Mouse (Mus musculus) MEL (cell line): ENCODE measurements around the gene Vps26c. TPM values are rescaled to one million over a fixed set of nuclear protein-coding genes. Genes with fewer than 3 reads are reported as not detected.

Experiments
- DNase-seq: peaks from one replicate; pipeline ENCODE4 v3.0.0; 2011; ENCODE audit warnings: low read depth, low spot score
- H3K27ac ChIP-seq: 2 replicates; pipeline ENCODE4 v1.5.1; 2012; ENCODE audit warnings: low read depth, mild to moderate bottlenecking, control low read depth, low read length, moderate library complexity; ENCODE audit not compliant: control insufficient read depth
- H3K27me3 ChIP-seq, 2 experiments: fragments of 150-350 bp in 1 of 2; sonication (generic) in 1 of 2; 2 replicates each; pipeline ENCODE4 v1.6.1; 2012; ENCODE audit warnings: low read length in 2 of 2, mild to moderate bottlenecking in 2 of 2, improper control_type of control experiment in 1 of 2, moderate library complexity in 1 of 2; ENCODE audit not compliant: insufficient read depth in 2 of 2, control insufficient read depth in 1 of 2
- H3K36me3 ChIP-seq, 2 experiments: 2 replicates each; pipeline ENCODE4 v1.6.1; 2012 to 2014; ENCODE audit warnings: low read length in 2 of 2, improper control_type of control experiment in 1 of 2, inconsistent platforms in 1 of 2, mild to moderate bottlenecking in 1 of 2; ENCODE audit not compliant: insufficient read depth in 2 of 2, control insufficient read depth in 1 of 2
- H3K4me1 ChIP-seq, 2 experiments: fragments of 150-350 bp in 1 of 2; sonication (generic) in 1 of 2; 2 replicates each; pipeline ENCODE4 v1.6.1; 2012; ENCODE audit warnings: low read length in 2 of 2, improper control_type of control experiment in 1 of 2, mild to moderate bottlenecking in 1 of 2; ENCODE audit not compliant: insufficient read depth in 2 of 2, control insufficient read depth in 1 of 2
- H3K4me3 ChIP-seq, 2 experiments: fragments of 150-350 bp in 1 of 2; sonication (generic) in 1 of 2; 2 replicates each; pipeline ENCODE4 v1.5.1; 2012; ENCODE audit warnings: low read depth in 2 of 2, low read length in 2 of 2, mild to moderate bottlenecking in 2 of 2, moderate library complexity in 2 of 2, control low read depth in 1 of 2, improper control_type of control experiment in 1 of 2; ENCODE audit not compliant: control insufficient read depth in 1 of 2, insufficient read depth in 1 of 2
- H3K79me2 ChIP-seq: 2 replicates; pipeline ENCODE4 v1.6.1; 2012; ENCODE audit warnings: mild to moderate bottlenecking, low read length, moderate library complexity; ENCODE audit not compliant: control insufficient read depth, poor library complexity, insufficient read depth
- H3K9ac ChIP-seq: 2 replicates; pipeline ENCODE4 v1.6.1; 2012; ENCODE audit warnings: low read depth, mild to moderate bottlenecking, control low read depth, low read length, moderate library complexity; ENCODE audit not compliant: control insufficient read depth, poor library complexity, severe bottlenecking
- H3K9me3 ChIP-seq: fragments of 150-350 bp; sonication (generic); replicated peaks from 2 replicates; pipeline ENCODE4 v1.6.1; 2012; ENCODE audit warnings: mild to moderate bottlenecking, low read length, improper control_type of control experiment, moderate library complexity; ENCODE audit not compliant: insufficient read depth
- BHLHE40 ChIP-seq: IDR thresholded peaks from 2 replicates; pipeline ENCODE4 v1.6.1; 2012; ENCODE audit warnings: low read depth, mild to moderate bottlenecking, inconsistent platforms, low read length, improper control_type of control experiment, borderline replicate concordance
- ELF1 ChIP-seq: IDR thresholded peaks from 2 replicates; pipeline ENCODE4 v1.6.1; 2014; ENCODE audit warnings: low read depth, mild to moderate bottlenecking, inconsistent platforms, low read length, improper control_type of control experiment, moderate library complexity
- EP300 ChIP-seq, 2 experiments: IDR thresholded peaks; 2 replicates each; pipeline ENCODE4 v1.6.1; 2011; ENCODE audit warnings: improper control_type of control experiment in 2 of 2, low read length in 2 of 2, low read depth in 1 of 2, mild to moderate bottlenecking in 1 of 2
- JUND ChIP-seq: IDR thresholded peaks from 2 replicates; pipeline ENCODE4 v1.6.1; 2011; ENCODE audit warnings: low read depth, mild to moderate bottlenecking, improper control_type of control experiment, low read length
- MAFK ChIP-seq: IDR thresholded peaks from 2 replicates; pipeline ENCODE4 v1.6.1; 2011; ENCODE audit warnings: low read depth, mild to moderate bottlenecking, low read length, improper control_type of control experiment, borderline replicate concordance
- MAX ChIP-seq: IDR thresholded peaks from 2 replicates; pipeline ENCODE4 v1.6.1; 2011; ENCODE audit warnings: low read length, improper control_type of control experiment
- MAZ ChIP-seq: IDR thresholded peaks from 2 replicates; pipeline ENCODE4 v1.6.1; 2012; ENCODE audit warnings: low read depth, mild to moderate bottlenecking, inconsistent platforms, low read length, improper control_type of control experiment
- MEF2A ChIP-seq: IDR thresholded peaks from 2 replicates; pipeline ENCODE4 v1.6.1; 2014; ENCODE audit warnings: low read depth, mild to moderate bottlenecking, inconsistent platforms, low read length, improper control_type of control experiment; ENCODE audit not compliant: poor library complexity, insufficient replicate concordance, severe bottlenecking; ENCODE audit errors: extremely low read depth
- MXI1 ChIP-seq: IDR thresholded peaks from 2 replicates; pipeline ENCODE4 v1.6.1; 2011; ENCODE audit warnings: mild to moderate bottlenecking, low read depth, low read length, improper control_type of control experiment
- MYC ChIP-seq: IDR thresholded peaks from 2 replicates; pipeline ENCODE4 v1.6.1; 2011; ENCODE audit warnings: low read depth, mild to moderate bottlenecking, low read length, improper control_type of control experiment, moderate library complexity
- NELFE ChIP-seq: IDR thresholded peaks from 2 replicates; pipeline ENCODE4 v1.6.1; 2011; ENCODE audit warnings: low read depth, low read length, improper control_type of control experiment
- POLR2A ChIP-seq, 2 experiments: IDR thresholded peaks; 2 replicates each; pipeline ENCODE4 v1.6.1; 2011 to 2012; ENCODE audit warnings: low read length in 2 of 2, mild to moderate bottlenecking in 2 of 2, control low read depth in 1 of 2, improper control_type of control experiment in 1 of 2, low read depth in 1 of 2, moderate library complexity in 1 of 2; ENCODE audit not compliant: control insufficient read depth in 1 of 2, insufficient read depth in 1 of 2, poor library complexity in 1 of 2
- POLR2AphosphoS2 ChIP-seq: IDR thresholded peaks from 2 replicates; pipeline ENCODE4 v1.6.1; 2011; ENCODE audit warnings: low read length, improper control_type of control experiment
- POLR2AphosphoS5 ChIP-seq: IDR thresholded peaks from 2 replicates; pipeline ENCODE4 v1.6.1; 2012; ENCODE audit warnings: low read depth, borderline replicate concordance, mild to moderate bottlenecking, inconsistent platforms, low read length, moderate library complexity, mixed read lengths
- RAD21 ChIP-seq: IDR thresholded peaks from 2 replicates; pipeline ENCODE4 v1.6.1; 2011; ENCODE audit warnings: mild to moderate bottlenecking, low read depth, low read length, improper control_type of control experiment
- RCOR1 ChIP-seq: IDR thresholded peaks from 2 replicates; pipeline ENCODE4 v1.6.1; 2012; ENCODE audit warnings: low read depth, mild to moderate bottlenecking, inconsistent platforms, low read length, improper control_type of control experiment
- SIN3A ChIP-seq: IDR thresholded peaks from 2 replicates; pipeline ENCODE4 v1.6.1; 2012; ENCODE audit warnings: low read length, improper control_type of control experiment, inconsistent platforms
- SMC3 ChIP-seq: IDR thresholded peaks from 2 replicates; pipeline ENCODE4 v1.6.1; 2011; ENCODE audit warnings: low read depth, low read length, improper control_type of control experiment
- TBP ChIP-seq: IDR thresholded peaks from 2 replicates; pipeline ENCODE4 v1.8.0; 2011; ENCODE audit warnings: low read depth, low read length, improper control_type of control experiment
- TCF12 ChIP-seq: IDR thresholded peaks from 2 replicates; pipeline ENCODE4 v1.6.1; 2014; ENCODE audit warnings: low read depth, mild to moderate bottlenecking, inconsistent platforms, low read length, improper control_type of control experiment, moderate library complexity
- UBTF ChIP-seq: IDR thresholded peaks from 2 replicates; pipeline ENCODE4 v1.6.1; 2012; ENCODE audit warnings: low read depth, mild to moderate bottlenecking, inconsistent platforms, low read length, improper control_type of control experiment, moderate library complexity, borderline replicate concordance; ENCODE audit not compliant: insufficient read depth
- USF2 ChIP-seq, 2 experiments: IDR thresholded peaks; 2 replicates each; pipeline ENCODE4 v1.6.1; 2011 to 2012; ENCODE audit warnings: improper control_type of control experiment in 2 of 2, low read length in 2 of 2, borderline replicate concordance in 1 of 2, inconsistent platforms in 1 of 2, low read depth in 1 of 2, mild to moderate bottlenecking in 1 of 2; ENCODE audit not compliant: insufficient read depth in 1 of 2
- ZC3H11A ChIP-seq: IDR thresholded peaks from 2 replicates; pipeline ENCODE4 v1.6.1; 2012; ENCODE audit warnings: low read depth, mild to moderate bottlenecking, inconsistent platforms, low read length, improper control_type of control experiment
- polyA plus RNA-seq, 2 experiments: library from polyadenylated mRNA; stranded (reverse) in 1 of 2; unstranded in 1 of 2; fragments of >175 nt in 1 of 2; fragments of >200 nt in 1 of 2; gene quantifications; 2 replicates each; pipeline versions ENCODE4 v1.2.1 to v1.2.4; 2012; ENCODE audit warnings: low replicate concordance in 2 of 2, low read depth in 1 of 2; ENCODE audit not compliant: insufficient read length in 2 of 2, insufficient read depth in 1 of 2, missing spikeins in 1 of 2
- total RNA-seq: library from RNA; depleted of rRNA; stranded (reverse); fragments of 300-350 nt; gene quantifications from 2 replicates; pipeline ENCODE4 v1.2.3, GENCODE M21; 2012

The Vps26c gene
- total and polyA plus RNA-seq, 3 experiments: 20.9 to 23.7 TPM; not detected in 1

DNA sequence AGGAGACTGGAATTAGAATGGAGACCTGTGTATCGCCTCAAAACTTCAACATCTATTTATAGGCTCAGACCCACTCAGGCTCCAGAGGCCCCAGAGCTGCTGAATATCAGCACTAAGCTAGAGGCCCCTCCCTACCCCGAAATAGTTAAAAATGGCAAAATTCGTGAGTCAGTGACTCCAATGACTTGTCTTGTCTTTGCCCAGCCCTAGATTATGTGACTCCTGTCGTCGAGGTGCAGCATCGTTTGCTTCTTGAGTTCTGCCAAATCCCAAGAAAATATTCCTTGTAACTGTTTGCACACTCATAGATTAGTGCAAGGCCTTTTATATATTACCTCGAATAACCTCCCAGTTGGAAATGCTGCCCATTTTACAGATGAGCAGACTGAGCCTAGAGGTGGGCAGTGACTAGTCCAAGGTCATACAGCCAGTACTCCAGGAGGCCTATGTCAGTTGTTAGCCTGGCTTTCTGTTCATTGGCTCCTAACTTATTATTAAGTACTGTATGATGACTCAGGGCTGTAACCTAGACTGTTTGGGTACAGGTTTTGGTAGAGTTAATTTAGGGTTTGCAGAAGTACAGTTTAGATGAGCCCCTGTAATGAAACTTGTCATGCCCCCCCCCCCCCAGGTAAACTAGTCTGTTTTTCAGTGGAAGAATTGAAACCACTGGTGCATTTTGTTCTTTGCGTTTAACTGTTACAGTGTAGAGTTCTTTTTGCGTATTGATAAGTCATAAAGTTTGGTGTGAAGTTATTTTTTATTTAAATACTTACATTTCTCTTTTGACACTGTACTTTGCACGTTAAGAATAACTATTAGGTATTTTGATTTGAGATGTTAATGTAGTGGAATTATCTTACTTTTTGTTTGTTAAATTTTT is 44.7 kb upstream of the Vps26c start (continued):
- TF ChIP-seq SMC3: no peak

DNA sequence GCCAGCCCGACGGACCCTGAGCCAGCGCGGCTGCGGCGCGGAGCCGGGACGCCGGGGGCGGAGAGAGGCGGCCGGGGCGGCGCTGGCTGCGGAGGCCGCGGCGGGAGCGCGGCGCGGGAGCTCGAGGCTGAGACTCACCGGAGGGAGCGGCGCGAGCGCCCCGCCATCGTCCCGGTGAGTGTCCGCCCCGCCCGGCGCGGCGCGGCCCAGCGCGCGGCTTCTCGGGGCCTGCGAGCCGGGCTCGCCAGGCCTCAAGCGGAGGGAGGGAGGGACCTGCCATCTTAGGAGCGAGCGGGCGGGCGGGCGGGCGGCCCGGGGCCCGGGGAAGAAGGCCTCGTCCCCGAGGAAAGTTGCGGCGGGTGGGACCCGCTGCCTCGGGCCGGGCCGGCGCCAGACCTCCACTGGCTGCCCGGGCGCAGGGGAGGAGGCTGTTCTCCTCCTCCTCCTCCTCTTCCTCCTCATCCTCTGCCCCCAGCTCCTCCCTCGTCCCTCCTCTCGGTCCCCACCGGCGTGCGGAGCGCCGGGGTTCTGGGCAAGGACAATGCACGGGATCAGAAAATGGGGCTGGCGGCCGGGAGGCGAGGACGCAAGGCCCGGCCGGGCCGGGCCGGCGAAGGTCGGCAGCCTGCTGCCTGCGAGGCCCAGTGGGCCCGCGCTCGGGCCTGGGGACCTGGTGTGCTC is 43.9 kb upstream of the Vps26c start:
- peak; percentile 62 for DNase-seq
- Histone ChIP-seq H3K27me3 (peaks cover 1 to 3% of the 10 kb centered on the region in 2 experiments; a peak in 1 of 4 replicates), H3K27ac (peak overlapping the region; percentile 98), H3K9me3 (no peaks in the 10 kb centered on the region), H3K9ac (peak overlapping the region; percentile 100), H3K4me3 (peak overlapping the region; percentile 76 to 82), H3K4me1 (peaks cover 7 to 21% of the 10 kb centered on the region in 2 experiments; a peak in 2 of 4 replicates), H3K79me2 (peaks cover 57% of the 10 kb centered on the region), H3K36me3 (peaks cover 0 to 34% of the 10 kb centered on the region in 2 experiments; a peak in 3 of 4 replicates)
- TF ChIP-seq UBTF: peak; percentile 70; the same call in 1 of the 2 replicates
- TF ChIP-seq TCF12: peak; percentile 15; the same call in 1 of the 2 replicates
- TF ChIP-seq NELFE: peak; percentile 50
- TF ChIP-seq POLR2AphosphoS2: no peak
- peak; percentile 38 to 49; a peak in 2 of 4 replicates for TF ChIP-seq POLR2A (IDR thresholded peaks at IDR 0.05; ENCODE audit: control insufficient read depth in 1 of 2, insufficient read depth in 1 of 2, low read depth in 1 of 2, low read length in 2 of 2, poor library complexity in 1 of 2)
- TF ChIP-seq MAFK: no peak
- peak; percentile 36 for TF ChIP-seq MXI1

DNA sequence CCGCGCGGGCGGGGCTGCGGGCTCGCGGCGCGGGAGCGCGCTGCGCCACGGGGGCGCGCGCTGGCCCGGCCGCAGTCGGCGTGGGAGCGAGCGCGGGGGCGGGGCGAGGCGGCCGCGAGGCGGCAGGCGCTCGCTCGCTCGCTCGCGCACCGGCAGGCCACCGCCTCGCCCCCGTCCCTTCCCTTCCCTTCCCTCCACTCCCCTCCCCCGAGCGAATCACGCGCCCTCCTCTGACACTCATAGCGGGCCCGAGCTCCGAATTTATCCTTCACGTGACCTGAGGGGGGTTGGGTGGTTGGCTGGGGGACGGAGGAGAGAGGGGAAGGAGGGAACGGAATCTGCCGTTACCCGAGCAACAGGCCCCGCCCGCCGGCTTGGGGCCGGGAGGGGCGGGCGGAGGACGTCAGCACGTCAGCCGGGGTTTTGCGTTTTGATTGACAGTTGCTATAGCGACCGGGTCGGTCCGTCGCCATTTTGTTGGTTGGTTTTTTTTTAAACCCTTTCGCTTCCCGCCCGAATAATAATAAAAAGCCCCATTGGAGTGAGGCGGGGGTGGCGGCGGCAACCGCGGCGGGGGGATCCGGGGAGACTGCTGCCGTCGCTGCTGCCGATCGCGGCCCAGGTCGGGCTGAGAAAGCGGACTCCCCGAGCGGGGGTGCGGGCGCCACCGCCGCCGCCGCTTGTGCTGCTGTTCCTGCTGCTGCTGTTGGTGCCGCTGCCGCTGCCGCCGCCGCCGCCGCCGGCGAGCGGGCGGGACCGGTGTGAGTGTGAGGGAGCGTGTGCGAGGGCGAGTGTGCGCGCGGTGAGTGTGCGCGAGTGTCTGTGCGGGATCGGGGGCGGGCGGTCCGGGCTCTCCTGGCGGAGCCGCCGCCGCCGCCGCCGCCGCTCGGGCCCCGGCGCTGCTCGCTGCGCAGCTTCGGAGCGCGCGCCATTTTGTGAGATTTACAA is 42.9 kb upstream of the Vps26c start, which contains the start of gene Dyrk1a:
Dyrk1a (plus strand) TSS at position 782 of the 948 bp plus-strand sequence.
- H3K4me1 ChIP-seq: peaks cover 7 to 21% of the 10 kb centered on the region in 2 experiments; a peak in 2 of 4 replicates
- H3K9me3 ChIP-seq: no peaks in the 10 kb centered on the region
- H3K36me3 ChIP-seq: peaks cover 0 to 30% of the 10 kb centered on the region in 2 experiments; a peak in 3 of 4 replicates
- H3K27ac ChIP-seq: peak within 1 kb of the TSS; percentile 98
- peak within 1 kb of the TSS; percentile 85 for H3K4me3 ChIP-seq
- DNase-seq: peak; percentile 99
- peaks cover 3 to 5% of the 10 kb centered on the region in 2 experiments; a peak in 2 of 4 replicates for H3K27me3 ChIP-seq
- peak within 1 kb of the TSS; percentile 100 for H3K9ac ChIP-seq
- H3K79me2 ChIP-seq: peaks cover 50% of the 10 kb centered on the region
- TF ChIP-seq RCOR1 (no peak; the same call in 1 of the 2 replicates), USF2 (IDR thresholded peaks at IDR 0.05; ENCODE audit: borderline replicate concordance in 1 of 2, insufficient read depth in 1 of 2, low read depth in 1 of 2, low read length in 2 of 2) (peak; percentile 76 to 95), ELF1 (peak; percentile 87), SIN3A (peak; percentile 76), MAX (peak; percentile 94), MYC (no peak), JUND (no peak), RAD21 (no peak), ZC3H11A (no peak), BHLHE40 (peak; percentile 97), MAZ (peak; percentile 96), TBP (peak; percentile 71), MEF2A (0 out of 2 replicates have a peak, but pooled peaks have one; percentile 40), POLR2AphosphoS5 (no peak), EP300 (IDR thresholded peaks at IDR 0.05; ENCODE audit: low read depth in 1 of 2, low read length in 2 of 2) (peak in 1 of 2 experiments; percentile 51; a peak in 2 of 4 replicates)
